Mouse (Mus musculus) right cerebral cortex, postnatal 14 days (tissue): ENCODE measurements around the gene B020011L13Rik.
"Not testable (repeated sequence)": the region's sequence is repeated elsewhere in the genome, so short reads cannot be mapped to it uniquely, and the experiment has no call there.

Experiments used
- DNase-seq: peaks from one replicate; pipeline ENCODE4 v3.0.0; 2022

The B020011L13Rik gene

DNA sequence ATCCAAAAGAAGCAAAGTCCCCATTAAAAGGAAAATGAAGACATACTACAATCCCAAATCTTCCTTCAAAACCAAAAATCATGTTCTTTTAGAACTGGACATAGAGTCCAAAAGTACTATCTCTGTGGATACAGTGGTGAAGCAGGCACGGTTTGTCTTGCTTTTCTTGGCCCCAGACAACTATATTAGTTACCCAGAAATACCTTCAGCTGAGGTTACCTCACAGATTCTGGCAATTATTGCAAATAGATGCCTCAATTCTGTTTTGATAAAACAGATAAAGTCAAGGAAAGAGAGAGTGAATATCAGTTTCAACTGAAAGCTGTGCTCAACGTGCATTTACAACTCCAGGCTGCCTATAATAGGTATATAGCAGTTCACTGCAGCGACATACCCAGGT is at the start of gene B020011L13Rik:
TSS of gene B020011L13Rik (plus strand) at position 301 of the 400 bp plus-strand sequence.
- not testable (repeated sequence) for DNase-seq

DNA sequence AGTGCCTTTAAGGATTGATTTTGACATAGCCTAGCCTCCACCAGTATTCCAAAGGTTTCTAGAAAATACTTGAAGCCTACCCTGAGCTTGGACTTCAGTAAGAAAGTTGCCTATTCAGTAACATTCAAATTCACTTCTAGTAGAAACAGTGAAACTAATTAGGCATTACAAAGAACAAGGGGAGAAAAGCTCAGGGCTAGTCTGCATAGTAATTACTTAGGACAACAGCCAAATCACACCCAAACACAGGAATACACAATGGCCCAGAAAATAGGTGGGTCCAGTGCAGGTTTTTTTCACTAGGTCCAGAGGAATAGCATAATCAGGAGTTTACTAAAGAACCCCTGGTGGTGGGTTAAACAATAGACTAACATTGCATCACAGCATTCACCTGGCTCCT is 35.3 kb downstream of the B020011L13Rik start:
- DNase-seq = not testable (repeated sequence)

DNA sequence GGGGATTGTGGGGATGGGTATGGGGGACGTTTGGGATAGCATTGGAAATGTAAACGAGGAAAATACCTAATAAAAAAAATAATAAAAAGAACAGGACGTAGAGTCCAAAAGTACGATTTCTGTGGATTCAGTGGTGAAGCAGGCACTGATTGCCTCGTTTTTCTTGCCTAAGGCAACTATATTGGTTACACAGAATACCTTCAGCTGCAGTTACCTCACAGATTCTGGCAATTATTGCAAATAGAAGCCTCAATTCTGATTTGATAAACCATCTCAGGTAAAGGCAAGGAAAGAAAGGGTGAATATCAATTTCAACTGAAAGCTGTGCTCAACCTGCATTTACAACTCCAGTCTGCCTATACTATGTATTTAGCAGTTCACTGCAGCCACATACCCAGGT is 48.8 kb downstream of the B020011L13Rik start, which contains the start of gene Gm28360:
TSS of gene Gm28360 (plus strand) at position 301 of the 400 bp plus-strand sequence.
- DNase-seq = not testable (repeated sequence)

DNA sequence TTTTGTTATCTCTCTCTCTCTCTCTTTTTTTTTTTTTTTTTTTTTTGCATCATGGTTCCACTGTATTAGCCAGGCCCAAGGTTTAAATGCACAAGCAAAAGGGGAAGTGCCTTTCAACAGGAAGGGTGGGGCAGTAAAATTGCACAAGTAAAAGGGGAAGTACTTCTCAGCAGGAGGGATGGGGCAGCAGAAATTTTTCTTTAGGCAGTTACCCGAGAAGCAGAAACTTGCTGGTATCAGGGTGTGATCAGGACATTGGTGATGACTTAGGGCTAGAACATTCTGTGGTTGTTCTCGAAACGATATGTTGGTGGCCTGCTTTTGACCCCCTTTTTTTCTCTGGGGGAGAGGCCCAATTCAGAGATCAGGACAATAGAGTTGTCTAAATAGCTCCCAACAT is 70.8 kb downstream of the B020011L13Rik start:
- DNase-seq = not testable (repeated sequence)
